Mouse (Mus musculus): ENCODE data around the gene Zfp280d. TPM values are rescaled to one million over a fixed set of nuclear protein-coding genes. Genes with fewer than 3 reads are reported as not detected.

The Zfp280d gene
- total RNA-seq, 1 experiment = 53.5 TPM

GRCm38 (mm10) chr9:72403421-72403820 lies 128.8 kb downstream of the Zfp280d start:
- Histone ChIP-seq H3K27ac (ENCODE audit: insufficient read depth, low read depth, low read length, poor library complexity, severe bottlenecking) (no peak overlapping the region), H3K9me3 (ENCODE audit: control insufficient read depth, insufficient read depth, low read depth, low read length) (no peaks in the 10 kb centered on the region), H3K4me1 (ENCODE audit: control insufficient read depth in 2 of 2, insufficient read depth in 2 of 2, low read length in 2 of 2, poor library complexity in 1 of 2) (peaks cover 0 to 3% of the 10 kb centered on the region in 2 experiments; a peak in 1 of 4 replicates), H3K9ac (ENCODE audit: insufficient read depth, low read depth, low read length, poor library complexity, severe bottlenecking) (no peak overlapping the region), H3K4me3 (ENCODE audit: insufficient read depth in 1 of 2, low read depth in 1 of 2, low read length in 2 of 2, poor library complexity in 1 of 2, severe bottlenecking in 1 of 2) (no peak overlapping the region), H3K36me3 (ENCODE audit: control insufficient read depth, insufficient read depth, low read length, poor library complexity, severe bottlenecking) (no peaks in the 10 kb centered on the region)
- DNase-seq (ENCODE audit: low read depth, low spot score) = no peak
- in situ Hi-C loops (cut with MboI; ENCODE audit: low sequenced_read_pairs in 2 of 2, unreplicated experiment in 2 of 2) = no loop called here
- TF ChIP-seq CHD2 (IDR thresholded peaks at IDR 0.05; ENCODE audit: low read depth, low read length) = no peak
- no peak for TF ChIP-seq ZNF384 (IDR thresholded peaks at IDR 0.05; ENCODE audit: low read depth, low read length)
- TF ChIP-seq HCFC1 (IDR thresholded peaks at IDR 0.05; ENCODE audit: borderline replicate concordance, insufficient read depth, low read length) = no peak

- Histone ChIP-seq H3K4me3 (ENCODE audit: insufficient read depth in 1 of 2, low read depth in 1 of 2, low read length in 2 of 2, poor library complexity in 1 of 2, severe bottlenecking in 1 of 2) (no peak overlapping the region), H3K9me3 (ENCODE audit: control insufficient read depth, insufficient read depth, low read depth, low read length) (no peaks in the 10 kb centered on the region), H3K4me1 (ENCODE audit: control insufficient read depth in 2 of 2, insufficient read depth in 2 of 2, low read length in 2 of 2, poor library complexity in 1 of 2) (peaks cover 0 to 3% of the 10 kb centered on the region in 2 experiments; a peak in 1 of 4 replicates), H3K27ac (ENCODE audit: insufficient read depth, low read depth, low read length, poor library complexity, severe bottlenecking) (no peak overlapping the region), H3K9ac (ENCODE audit: insufficient read depth, low read depth, low read length, poor library complexity, severe bottlenecking) (no peak overlapping the region), H3K36me3 (ENCODE audit: control insufficient read depth, insufficient read depth, low read length, poor library complexity, severe bottlenecking) (no peaks in the 10 kb centered on the region)
- DNase-seq (ENCODE audit: low read depth, low spot score) = no peak
- in situ Hi-C loops (cut with MboI; ENCODE audit: low sequenced_read_pairs in 2 of 2, unreplicated experiment in 2 of 2) = no loop called here
- TF ChIP-seq ZNF384 (IDR thresholded peaks at IDR 0.05; ENCODE audit: low read depth, low read length) (no peak), MAFK (IDR thresholded peaks at IDR 0.05; ENCODE audit: insufficient read depth, low read depth, low read length) (no peak), HCFC1 (IDR thresholded peaks at IDR 0.05; ENCODE audit: borderline replicate concordance, insufficient read depth, low read length) (no peak), CHD2 (IDR thresholded peaks at IDR 0.05; ENCODE audit: low read depth, low read length) (no peak), ZC3H11A (IDR thresholded peaks at IDR 0.05; ENCODE audit: borderline replicate concordance, low read depth, low read length) (no peak)
These were observed 129.8 kb downstream of the Zfp280d start for GRCm38 (mm10) chr9:72404446-72404845.

- in situ Hi-C loops (cut with MboI; ENCODE audit: low sequenced_read_pairs in 2 of 2, unreplicated experiment in 2 of 2) = no loop called here
- H3K4me1 ChIP-seq (ENCODE audit: control insufficient read depth in 2 of 2, insufficient read depth in 2 of 2, low read length in 2 of 2, poor library complexity in 1 of 2) = peaks cover 0 to 3% of the 10 kb centered on the region in 2 experiments; a peak in 1 of 4 replicates
- no peak overlapping the region for H3K4me3 ChIP-seq (ENCODE audit: insufficient read depth in 1 of 2, low read depth in 1 of 2, low read length in 2 of 2, poor library complexity in 1 of 2, severe bottlenecking in 1 of 2)
- no peak overlapping the region for H3K9ac ChIP-seq (ENCODE audit: insufficient read depth, low read depth, low read length, poor library complexity, severe bottlenecking)
- DNase-seq (ENCODE audit: low read depth, low spot score) = no peak
- TF ChIP-seq HCFC1 (IDR thresholded peaks at IDR 0.05; ENCODE audit: borderline replicate concordance, insufficient read depth, low read length) (no peak), ZC3H11A (IDR thresholded peaks at IDR 0.05; ENCODE audit: borderline replicate concordance, low read depth, low read length) (no peak), ZNF384 (IDR thresholded peaks at IDR 0.05; ENCODE audit: low read depth, low read length) (no peak), CHD2 (IDR thresholded peaks at IDR 0.05; ENCODE audit: low read depth, low read length) (no peak), MAFK (IDR thresholded peaks at IDR 0.05; ENCODE audit: insufficient read depth, low read depth, low read length) (no peak)
- no peaks in the 10 kb centered on the region for H3K9me3 ChIP-seq (ENCODE audit: control insufficient read depth, insufficient read depth, low read depth, low read length)
- no peaks in the 10 kb centered on the region for H3K36me3 ChIP-seq (ENCODE audit: control insufficient read depth, insufficient read depth, low read length, poor library complexity, severe bottlenecking)
- no peak overlapping the region for H3K27ac ChIP-seq (ENCODE audit: insufficient read depth, low read depth, low read length, poor library complexity, severe bottlenecking)
These were observed 130.3 kb downstream of the Zfp280d start for GRCm38 (mm10) chr9:72404934-72405333.

- H3K4me1 ChIP-seq (ENCODE audit: control insufficient read depth in 2 of 2, insufficient read depth in 2 of 2, low read length in 2 of 2, poor library complexity in 1 of 2) = peaks cover 0 to 3% of the 10 kb centered on the region in 2 experiments; a peak in 1 of 4 replicates
- H3K36me3 ChIP-seq (ENCODE audit: control insufficient read depth, insufficient read depth, low read length, poor library complexity, severe bottlenecking) = no peaks in the 10 kb centered on the region
- in situ Hi-C loops (cut with MboI; ENCODE audit: low sequenced_read_pairs in 2 of 2, unreplicated experiment in 2 of 2) = no loop called here
- no peak overlapping the region for H3K4me3 ChIP-seq (ENCODE audit: insufficient read depth in 1 of 2, low read depth in 1 of 2, low read length in 2 of 2, poor library complexity in 1 of 2, severe bottlenecking in 1 of 2)
- H3K27ac ChIP-seq (ENCODE audit: insufficient read depth, low read depth, low read length, poor library complexity, severe bottlenecking) = no peak overlapping the region
- no peak for DNase-seq (ENCODE audit: low read depth, low spot score)
- TF ChIP-seq ZC3H11A (IDR thresholded peaks at IDR 0.05; ENCODE audit: borderline replicate concordance, low read depth, low read length) (no peak), CHD2 (IDR thresholded peaks at IDR 0.05; ENCODE audit: low read depth, low read length) (no peak), MAFK (IDR thresholded peaks at IDR 0.05; ENCODE audit: insufficient read depth, low read depth, low read length) (no peak), HCFC1 (IDR thresholded peaks at IDR 0.05; ENCODE audit: borderline replicate concordance, insufficient read depth, low read length) (no peak), ZNF384 (IDR thresholded peaks at IDR 0.05; ENCODE audit: low read depth, low read length) (no peak)
- no peaks in the 10 kb centered on the region for H3K9me3 ChIP-seq (ENCODE audit: control insufficient read depth, insufficient read depth, low read depth, low read length)
- H3K9ac ChIP-seq (ENCODE audit: insufficient read depth, low read depth, low read length, poor library complexity, severe bottlenecking) = no peak overlapping the region
These were observed 131.4 kb downstream of the Zfp280d start for GRCm38 (mm10) chr9:72405882-72406638.
